Mouse (Mus musculus) ovary, postnatal 36 days (tissue): ENCODE results near the gene N4bp2l2.
"Not testable (repeated sequence)": the region's sequence is repeated elsewhere in the genome, so short reads cannot be mapped to it uniquely, and the experiment has no call there.

ENCODE experiments used
- DNase-seq: peaks from one replicate; pipeline ENCODE4 v3.0.0; 2022; ENCODE audit warnings: low spot score, mixed read lengths

Gene N4bp2l2

DNA sequence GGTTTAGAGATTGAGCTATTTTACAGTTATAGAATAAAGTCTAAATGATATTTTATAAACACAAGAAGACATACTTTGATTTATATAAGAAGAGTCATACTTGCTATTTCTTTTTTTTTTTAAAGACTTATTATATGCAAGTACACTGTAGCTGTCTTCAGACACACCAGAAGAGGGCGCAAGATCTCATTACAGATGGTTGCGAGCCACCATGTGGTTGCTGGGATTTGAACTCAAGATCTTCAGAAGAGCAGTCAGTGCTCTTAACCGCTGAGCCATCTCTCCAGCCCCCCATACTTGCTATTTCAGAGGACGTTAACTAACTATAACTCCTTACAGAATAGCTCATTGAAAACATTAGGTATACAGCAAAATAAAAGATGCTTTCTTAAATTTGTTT is 22.6 kb downstream of the N4bp2l2 start:
- DNase-seq: not testable (repeated sequence)

DNA sequence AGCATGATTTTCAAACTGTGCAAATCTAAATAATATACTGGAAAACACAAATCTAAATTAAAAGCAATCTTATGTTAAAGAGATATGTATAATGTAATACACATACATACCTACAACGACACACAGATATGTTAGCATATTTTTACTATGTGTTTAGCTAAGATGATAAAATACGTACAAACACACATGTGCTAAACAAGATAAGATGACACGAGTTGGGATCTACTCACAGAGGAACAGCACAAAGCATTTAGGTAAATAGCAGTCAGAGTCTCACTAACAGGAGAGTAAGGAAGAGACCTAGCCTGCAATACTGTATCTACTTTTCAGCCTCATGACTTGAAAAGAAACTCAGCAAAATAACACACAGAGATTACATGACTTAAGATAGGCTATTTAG is 24.5 kb downstream of the N4bp2l2 start:
- DNase-seq: no peak

DNA sequence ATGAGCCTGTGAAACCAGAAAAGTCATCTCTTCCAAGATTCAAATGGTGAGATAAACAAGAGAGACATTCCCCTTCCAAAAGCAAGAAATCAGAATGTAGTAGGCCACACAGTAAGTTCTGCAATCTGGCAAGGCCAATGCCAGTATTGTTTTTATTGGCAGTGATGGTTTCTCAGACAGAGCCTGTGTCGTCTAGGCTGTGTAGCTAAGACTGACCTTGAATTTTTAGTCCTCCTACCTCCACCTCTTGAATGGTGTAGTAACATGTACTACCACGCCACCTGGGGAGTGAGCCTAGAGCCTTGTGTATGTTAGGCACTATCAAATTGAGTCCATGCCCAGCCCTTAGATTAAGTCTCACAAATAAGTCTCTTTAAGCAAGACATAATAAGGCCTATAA is 36.3 kb downstream of the N4bp2l2 start:
- DNase-seq: no peak

DNA sequence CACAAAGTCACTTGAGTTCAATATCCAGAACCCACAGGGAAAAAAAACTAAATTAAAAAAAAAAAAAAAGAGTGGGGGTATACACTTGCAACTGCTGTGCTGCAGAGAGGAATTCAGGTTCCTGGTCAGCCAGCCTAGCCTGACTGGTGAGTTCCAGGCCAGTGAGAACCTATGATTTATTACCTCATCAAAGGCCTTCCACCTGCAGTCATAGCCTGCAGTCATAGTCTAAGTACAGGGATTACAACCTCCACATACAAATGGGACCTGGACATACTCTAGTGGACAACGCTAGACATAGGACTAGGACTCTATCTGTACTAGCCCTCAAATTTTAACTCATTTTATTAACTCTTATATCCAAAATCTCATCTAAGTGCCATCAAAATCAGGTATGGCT is 36.7 kb downstream of the N4bp2l2 start:
- DNase-seq: no peak

DNA sequence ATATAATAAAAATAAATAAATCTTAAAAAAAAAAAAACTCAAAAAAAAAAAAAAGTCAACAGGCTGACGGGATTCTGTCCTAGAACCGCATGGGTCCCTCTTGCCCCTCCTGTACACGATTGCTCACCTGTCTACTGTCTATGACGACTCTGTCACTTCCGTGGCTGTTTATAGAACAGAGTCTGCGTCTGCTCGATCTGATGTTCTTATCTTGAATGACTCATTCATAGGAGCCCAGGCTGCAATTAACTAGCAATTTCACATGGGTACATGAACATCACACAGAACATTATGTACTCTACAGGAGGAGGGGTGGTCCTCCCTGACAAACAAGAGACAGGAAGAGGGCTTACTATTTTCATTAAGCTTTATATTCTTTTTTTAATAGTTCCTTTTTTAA is 40.5 kb downstream of the N4bp2l2 start:
- no peak for DNase-seq

DNA sequence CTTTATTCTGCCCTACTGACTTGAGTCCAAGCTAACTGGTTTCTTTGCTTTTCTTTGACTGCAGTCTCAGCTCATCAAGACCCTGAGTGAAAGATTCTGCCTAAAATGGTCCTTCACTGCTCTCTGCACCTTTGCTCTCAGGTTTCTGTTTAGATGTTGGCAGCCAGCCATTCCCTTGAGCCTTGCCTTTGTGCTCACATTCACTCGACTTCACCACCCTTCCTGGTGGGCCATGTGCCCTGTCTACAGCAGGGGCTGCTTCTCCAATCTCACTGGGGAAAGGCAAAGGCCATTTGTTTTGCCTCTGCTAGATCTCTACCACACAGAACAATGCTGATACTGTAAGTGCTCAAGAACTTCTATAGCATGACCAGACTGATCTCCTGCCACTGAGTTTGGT is 43.2 kb downstream of the N4bp2l2 start:
- DNase-seq: no peak

DNA sequence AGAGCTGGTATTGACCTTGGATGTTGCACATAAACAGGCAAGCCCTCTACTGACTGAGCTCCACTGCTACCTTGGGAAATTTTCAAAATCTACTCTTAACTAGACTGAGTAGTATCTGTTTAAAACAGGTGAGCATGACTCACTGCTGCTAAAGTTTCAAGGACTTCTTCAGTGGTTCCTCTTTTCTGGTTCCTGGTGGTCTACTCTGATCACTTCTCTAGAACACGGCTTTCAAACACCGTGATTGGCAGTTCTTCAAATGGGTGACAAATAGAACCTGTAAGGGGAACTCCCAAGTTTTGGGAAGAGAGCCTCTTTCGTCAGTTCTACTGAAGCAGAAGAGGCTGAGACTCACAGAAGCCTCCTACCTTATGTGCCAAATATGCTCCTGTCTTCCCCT is 44.4 kb downstream of the N4bp2l2 start:
- DNase-seq: no peak

DNA sequence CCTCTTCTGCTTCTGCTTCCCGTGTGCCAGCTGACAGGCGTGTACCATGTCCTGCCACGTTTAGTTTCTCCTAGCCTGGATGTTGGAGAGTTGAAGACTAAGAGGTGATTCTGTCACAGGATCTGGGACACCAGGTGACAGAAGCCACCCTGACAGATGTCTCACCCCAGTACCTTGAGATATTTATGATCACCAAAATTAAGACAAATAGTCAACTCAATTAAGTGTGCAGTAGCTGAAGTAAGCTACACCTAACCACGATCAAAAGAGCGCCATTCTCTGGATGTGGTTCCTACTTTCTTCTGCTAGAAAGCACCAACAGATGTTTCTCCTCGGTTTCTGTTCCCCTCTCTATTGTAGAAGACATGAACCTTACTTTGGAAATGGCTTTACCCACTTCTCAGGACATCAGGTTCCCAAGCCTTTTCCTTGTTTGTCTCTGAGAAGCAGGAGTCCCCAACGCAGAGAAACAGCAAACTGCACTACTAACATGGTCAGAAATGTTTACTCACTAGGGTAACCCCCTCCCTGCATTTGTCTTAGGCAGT is 45.3 kb downstream of the N4bp2l2 start:
- DNase-seq: no peak

DNA sequence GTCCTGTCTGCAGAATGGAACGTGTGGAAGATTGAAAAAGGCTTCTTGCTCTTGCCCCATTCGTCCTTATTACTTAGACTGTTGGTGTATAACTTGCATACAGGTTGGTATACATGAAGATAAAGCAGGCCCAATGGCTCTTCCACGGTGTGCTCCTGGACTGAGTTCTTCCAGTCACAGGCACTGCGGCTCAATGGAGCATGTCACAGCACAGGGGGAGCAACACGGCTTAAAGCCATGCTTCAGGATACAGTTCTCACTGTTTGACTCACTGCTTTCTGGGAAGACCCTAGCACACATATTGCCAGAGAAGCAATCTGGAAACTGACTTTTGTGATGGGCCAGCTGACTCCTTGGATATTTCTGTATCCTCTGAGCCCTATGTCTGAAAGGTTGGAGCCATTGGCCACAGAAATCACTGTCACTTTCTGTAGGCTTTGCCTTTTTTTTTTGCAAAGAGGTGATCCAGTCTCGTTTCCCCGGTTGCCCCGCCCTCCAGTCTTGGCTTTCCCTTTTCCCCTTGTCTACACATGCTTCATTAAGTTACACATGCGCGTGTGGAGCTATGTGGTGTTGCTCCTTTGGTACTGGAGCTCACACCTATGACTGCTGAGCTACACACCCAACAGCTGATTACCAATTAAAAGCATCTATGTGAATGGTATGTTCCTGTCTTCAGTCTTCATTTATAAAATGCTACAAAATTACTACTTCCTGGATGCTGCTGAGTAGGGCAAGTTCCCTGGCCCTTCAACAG is 47.2 kb downstream of the N4bp2l2 start:
- no peak for DNase-seq

DNA sequence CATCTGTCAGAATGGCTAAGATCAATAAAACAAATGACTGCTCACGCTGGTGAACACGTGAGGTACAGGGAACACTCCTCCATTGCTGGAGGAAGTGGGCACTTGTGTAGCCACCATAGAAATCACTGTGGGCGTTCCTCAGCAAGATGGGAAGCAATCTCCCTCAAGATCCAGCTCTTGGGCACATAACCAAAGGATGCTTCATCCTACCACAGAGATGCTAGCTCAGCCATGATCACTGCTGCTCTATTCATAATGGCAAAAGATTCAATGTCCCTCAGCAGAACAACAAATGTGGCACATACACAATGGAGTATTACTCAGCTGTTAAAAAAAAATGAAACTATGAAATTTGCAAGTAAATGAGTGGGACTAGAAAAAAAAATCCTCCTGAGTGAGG is 49.3 kb downstream of the N4bp2l2 start:
- no peak for DNase-seq

DNA sequence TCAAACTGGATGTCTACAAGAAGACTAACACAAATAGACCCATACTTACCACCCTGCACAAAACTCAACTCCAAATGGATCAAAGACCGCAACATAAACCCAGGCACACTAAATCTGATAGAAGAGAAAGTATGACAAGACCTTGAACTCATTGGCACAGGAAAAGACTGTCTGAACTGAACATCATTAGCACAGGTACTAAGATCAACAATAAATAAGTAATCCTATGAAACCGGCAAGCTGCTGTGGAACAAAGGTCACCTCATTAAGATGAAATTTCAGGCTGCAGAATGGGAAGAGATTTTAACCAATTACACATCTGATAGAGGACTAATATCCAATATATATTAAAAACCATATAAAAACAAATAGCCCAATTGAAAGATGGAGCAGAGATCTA is 49.8 kb downstream of the N4bp2l2 start:
- DNase-seq: no peak

DNA sequence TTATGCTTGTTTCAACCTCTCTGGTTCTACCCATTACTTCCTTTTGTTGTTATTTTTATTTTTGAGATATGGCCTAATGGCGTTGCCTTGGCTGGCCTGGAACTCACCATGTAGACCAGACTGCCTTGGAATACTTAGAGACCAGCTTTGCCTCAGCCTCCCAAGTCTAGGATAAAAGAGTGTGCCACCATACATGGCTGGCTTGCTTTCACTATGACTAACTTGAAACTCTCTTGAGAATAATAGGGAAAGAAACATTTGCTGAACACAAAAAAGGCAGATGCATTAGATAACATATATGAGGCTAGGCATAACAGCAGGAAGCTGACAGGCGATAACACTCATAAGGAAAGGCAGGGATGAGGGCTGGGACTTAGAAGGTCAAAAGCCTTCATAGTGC is 51.9 kb downstream of the N4bp2l2 start:
- no peak for DNase-seq

DNA sequence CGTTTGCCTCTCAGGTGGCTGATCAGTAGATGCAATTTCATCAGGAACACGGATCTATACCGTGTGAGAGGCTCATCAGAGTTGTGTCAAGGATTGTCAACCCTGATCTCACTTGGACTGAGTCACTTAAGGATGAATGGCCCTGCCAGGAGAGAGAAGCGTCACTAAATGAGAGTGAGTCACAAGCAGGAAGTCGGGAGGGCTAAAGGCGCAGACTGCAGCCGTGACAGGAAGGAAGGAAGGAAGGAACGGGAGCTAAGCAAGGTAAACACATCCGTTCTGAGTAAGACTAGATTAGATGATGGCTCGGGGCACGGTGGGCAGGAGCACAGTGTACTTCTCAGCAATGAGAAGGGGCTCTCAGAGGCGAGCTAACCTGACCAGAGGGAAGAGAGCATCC is 54.3 kb downstream of the N4bp2l2 start:
- no peak for DNase-seq

DNA sequence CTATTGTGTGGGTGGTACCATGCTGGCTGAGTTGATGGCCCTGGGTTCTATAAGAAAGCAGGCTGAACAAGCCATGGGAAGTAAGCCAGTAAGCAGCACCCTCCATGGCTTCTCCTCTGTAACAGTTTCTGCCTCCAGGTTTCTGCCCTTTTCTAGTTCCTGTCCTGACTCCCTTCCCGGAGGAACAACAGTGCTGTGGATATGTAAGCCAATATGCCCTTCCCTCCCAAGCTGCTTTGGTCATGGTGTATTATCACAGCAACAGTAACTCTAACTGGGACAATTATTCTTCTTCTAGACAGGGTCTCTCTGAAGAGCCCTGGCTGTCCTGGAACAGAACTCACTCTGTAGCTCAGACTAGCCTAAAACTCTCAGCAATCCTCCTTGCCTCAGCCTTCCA is 54.8 kb downstream of the N4bp2l2 start:
- no peak for DNase-seq

DNA sequence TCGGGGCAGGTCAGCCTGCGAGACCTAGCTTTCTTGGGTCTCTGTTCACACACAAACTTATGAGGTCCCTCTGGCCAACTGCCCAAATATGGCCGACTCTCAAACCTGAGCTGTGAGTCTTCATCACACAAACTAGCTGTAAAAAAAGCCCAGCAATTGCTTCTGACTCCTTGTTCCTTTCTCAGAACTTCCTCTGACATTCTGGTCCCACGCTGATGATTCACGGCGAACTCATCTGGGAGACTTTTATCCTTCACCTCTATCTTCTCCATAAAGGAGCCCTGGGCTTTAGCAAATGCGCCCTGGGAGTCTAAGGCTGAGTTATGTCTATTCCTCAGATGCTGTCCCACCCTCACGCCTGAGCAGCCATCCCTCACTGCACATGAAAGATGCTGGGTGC is 58.4 kb downstream of the N4bp2l2 start:
- DNase-seq: no peak

DNA sequence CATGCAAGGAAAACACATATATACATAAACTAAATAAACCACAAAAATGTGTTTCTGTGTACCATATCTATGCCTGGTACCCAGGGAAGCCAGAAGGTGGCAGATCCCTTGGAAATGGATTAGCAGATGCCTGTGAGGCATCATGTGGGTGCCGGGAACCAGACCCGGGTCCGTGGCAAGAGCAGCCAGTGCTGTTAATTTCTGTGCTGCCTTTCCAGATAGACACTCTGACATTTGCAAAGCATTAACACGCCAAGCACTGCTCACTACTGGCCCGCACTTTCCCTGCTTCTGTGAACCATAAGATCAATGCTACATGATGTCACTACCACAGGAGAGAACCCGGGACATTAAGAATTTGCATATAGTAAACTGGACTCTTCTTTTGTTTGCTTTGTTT is 59.9 kb downstream of the N4bp2l2 start:
- DNase-seq: no peak

DNA sequence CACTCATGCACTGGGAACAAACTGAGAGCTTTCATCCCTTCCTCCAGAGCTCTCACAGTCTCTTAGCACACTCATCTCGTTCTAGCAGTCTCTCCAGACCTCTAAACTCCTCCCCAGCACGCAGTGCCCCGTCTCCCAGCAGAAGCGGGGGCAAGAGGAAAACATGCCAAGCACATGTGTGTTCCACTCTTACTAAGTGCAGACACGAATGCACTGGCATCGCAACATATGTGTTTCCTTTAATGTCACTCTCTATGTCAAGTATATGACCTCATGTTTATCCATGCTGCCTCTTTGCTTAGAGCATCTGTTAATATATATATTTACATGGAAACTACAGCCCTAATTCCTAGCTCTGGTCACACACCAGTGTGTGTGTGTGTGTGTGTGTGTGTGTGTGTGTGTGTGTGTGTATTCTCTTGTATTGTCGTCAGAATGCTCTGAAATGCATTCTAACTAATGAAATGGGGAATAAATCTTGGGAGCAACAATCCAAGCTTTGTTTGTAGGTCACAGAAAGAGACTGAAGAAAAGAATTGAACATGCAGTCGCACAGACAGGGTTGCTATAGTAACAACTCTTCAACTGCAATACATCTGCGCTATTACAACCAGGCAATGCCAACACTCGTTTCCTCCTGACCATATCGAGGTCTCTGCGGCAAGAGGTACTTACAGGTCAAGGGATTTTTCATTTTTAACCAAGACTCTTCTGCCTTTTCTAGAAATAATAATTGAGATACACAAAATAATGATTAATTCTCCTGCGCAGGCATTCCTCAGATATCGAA is 64.3 kb downstream of the N4bp2l2 start:
- DNase-seq: no peak

DNA sequence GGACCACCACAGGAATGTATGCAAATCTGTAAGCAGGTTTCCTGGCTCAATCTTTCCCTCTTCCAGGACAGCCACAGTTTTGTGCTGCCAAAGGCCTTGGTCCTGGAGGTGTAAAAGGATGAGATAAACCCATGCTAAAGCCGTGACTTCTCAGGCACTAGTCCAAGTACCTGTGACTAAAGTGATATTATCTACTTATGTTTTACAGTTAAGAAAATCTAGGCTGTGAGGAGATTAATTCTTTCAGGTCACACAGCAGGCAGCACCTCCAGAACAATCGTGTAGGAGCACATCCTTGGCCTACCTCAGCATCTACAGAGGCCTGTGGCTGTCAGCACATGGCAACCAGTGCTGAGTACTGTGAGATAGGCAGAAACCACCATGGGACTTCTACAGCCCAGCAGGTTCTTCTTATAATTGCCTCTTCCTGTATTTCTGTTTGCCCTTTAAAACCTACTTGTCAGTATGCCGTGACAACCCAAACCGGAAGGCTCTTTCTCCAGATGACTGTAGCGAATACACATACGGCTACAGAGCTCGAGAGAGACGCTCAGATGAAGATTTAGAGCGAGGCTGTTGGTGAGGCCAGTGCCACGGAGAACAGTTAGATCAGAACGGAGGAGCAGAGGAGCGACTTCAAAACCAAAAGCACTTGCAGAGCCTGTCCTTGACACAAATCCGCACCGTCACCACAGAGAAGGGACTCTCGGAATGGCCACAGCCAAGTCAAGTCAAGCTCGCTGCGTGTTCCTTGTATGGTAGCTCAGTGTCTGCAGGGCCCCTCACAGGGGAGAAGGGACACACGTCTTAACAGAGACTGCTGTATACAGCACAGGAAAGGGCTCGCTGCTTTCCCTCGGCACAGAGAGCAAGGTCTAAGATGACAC is 65.2 kb downstream of the N4bp2l2 start:
- no peak for DNase-seq

DNA sequence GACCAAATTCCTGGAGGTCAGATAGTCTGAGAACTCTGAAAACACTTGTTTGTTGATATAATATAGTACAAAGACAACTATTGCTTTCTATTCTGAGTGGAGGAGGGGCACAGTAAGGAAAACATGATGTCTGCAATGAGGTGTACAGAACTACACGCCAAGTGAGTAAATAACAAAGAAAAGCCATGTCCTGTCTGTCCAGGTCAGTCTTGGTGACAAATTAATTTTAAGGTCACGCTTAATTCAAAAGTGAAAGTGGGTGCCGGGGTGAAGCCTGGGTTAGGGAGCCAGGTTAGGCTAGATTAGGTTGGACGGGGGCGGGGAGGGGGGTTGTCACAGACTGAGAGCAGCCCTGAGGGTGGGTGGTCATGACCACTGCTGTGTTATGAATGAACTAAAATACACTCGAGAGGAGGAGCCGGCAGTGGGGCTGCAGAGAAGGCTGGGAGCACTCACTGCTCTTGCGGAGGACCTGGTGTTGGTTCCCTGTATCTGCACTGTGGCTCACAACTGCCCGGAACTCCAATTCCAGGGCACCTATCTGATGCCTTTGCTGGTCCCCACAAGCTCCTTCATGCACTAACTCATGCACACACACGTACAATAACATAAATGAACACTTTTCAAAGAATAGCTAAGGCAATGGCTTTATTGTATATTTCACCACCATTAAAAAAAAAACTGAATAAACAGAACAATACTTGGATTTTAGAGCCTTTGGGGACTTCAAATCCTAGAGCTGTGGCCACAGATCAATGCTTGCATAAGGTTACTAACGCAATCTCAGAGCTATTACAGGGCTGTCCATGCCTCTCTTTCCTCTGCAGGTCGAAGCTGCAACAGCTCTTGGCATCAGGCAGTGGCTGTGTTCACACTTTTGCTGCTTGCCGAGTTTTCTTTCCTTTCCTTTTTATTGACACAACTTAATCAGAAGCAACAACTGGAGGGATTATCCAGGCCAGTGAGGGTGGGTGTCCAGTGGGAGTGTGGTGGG is 66.4 kb downstream of the N4bp2l2 start:
- DNase-seq: no peak

DNA sequence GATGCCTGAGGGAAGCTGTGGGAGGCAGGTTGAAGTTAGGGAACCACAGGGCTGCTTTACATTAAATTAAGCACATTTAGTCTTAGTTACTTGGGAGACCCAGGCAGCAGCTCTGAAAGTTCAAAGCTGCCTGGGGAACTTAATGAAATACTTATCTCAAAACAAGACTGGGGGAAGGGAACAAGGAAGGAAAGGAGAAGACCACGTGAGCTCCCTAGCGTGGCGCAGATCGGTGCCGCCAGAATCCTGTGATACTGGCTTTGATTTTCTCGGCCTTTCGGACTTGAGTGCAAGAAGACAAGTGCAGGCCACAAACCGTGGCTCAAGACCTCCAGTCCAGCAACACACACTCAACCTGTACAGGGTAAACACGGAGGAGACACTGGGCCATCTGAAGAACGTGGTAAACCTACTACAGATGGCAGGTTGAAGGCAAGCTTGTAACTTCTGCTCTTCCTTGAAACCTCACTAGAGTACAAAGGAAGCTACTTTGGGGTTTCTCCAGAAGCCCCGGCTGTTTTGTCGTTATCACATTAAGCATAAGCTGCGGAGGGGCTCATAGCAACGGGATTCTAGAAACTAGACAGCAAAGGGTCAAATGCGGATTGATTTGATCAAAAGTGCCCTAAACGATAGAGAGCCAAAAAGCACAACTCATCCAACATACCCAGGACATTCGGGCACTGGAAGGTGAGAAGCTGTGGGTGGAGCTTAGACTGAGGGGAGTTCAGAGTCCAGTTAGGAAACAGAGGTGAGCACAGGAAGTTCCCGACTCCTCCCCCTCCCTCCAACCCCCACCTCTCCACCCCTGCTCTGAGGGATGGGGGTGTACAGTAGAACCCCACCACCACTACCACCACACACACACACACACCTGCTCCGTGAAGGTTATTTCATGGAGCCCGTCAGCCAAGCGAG is 67.5 kb downstream of the N4bp2l2 start:
- no peak for DNase-seq
